Mouse (Mus musculus) urinary bladder, postnatal 36 days (tissue): ENCODE results near the gene Zfp61.
"Not testable (repeated sequence)": the region's sequence is repeated elsewhere in the genome, so short reads cannot be mapped to it uniquely, and the experiment has no call there.

Experiments used
- DNase-seq, 2 experiments: peaks; one replicate each; pipeline ENCODE4 v3.0.0; 2022; ENCODE audit warnings: low spot score in 2 of 2, mixed read lengths in 1 of 2

Gene Zfp61

GRCm38 (mm10) chr7:24297361-24298095 is 3.5 kb downstream of the Zfp61 start:
- DNase-seq: no peak

- DNase-seq: no peak
Measured at GRCm38 (mm10) chr7:24296386-24296785, 4.6 kb downstream of the Zfp61 start.

- no peak for DNase-seq
Measured at GRCm38 (mm10) chr7:24295376-24295775, 5.7 kb downstream of the Zfp61 start.

- no peak for DNase-seq
Measured at GRCm38 (mm10) chr7:24294763-24295162, 6.3 kb downstream of the Zfp61 start.

DNA sequence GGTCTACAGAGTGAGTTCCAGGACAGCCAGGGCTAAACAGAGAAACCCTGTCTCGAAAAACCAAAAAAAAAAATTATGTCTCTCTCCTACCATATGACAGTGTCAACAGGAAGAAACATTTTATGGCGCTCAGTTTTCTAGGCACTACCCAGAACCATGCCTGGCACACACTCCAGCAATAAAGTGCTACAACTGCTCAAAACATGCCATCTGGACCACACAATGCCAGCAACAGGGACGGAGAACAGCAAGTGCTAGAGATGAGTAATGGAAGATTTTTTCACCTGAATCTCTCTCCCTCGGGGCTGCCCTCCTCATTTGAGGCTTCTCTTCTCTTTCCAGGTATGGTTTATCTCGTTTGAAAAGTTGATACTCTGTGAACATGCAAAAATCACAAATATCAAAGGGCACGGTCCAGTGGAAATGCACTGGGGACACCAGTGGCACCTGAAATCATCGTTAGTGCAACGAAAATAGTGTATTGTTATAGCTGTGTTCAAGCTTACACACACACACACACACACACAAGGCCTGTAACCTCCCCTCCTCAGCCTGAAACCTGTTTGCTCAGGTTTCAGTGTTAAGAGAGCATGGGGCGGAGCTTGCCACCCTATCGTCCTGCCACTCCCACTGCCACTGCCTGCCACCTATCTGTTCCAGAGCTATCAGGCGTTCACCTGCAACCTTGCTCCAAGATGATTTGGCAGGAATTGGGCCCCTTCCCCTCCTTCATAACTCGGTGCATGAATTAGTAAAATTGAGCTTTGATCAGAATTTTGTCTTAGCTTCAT is 7.8 kb downstream of the Zfp61 start:
- DNase-seq: no peak

GRCm38 (mm10) chr7:24291387-24292090 is 9.5 kb downstream of the Zfp61 start:
- DNase-seq: no peak

- no peak for DNase-seq
Measured at GRCm38 (mm10) chr7:24290106-24290693, 10.8 kb downstream of the Zfp61 start.

GRCm38 (mm10) chr7:24288512-24288911 is 12.5 kb downstream of the Zfp61 start:
- no peak for DNase-seq

GRCm38 (mm10) chr7:24287670-24288069 is 13.4 kb downstream of the Zfp61 start:
- no peak for DNase-seq

DNA sequence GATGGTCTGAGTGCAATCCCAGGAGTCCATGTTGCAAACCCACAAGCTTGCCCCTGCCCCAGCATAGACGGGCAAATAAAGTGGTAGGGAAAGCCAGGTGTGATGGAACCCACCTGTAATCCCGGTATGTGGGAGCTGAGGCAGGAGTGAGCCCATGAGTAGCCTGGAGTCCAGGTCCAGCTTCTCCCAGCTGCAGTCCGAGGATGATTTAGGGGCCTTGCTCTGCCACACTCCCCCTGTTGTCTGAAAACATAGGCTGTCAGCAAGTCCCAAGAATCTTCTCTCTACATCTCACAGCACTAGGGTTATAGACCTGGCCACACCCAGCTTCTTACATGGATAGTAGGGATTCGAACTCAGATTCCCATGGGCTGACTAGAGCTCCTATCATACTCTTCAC is 14.1 kb downstream of the Zfp61 start:
- DNase-seq: no peak

DNA sequence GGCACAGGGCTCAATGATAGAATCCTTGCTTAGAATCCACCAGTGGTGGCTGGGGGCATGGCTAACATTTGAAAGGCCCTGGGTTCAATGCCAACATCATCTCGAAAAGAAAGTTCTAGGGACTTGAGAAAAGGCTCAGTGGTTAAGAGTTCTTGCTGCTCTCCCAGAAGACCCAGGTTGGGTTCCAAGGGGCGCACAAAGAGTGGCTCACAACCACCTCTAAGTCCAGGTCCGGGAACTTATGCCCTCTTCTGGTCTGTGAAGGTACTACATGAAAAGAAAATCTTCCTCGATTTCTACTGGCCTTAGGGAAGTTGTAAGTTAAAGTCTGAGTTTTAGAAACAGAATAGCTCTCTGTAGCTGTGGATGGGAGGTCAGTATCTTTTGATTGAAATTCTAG is 14.9 kb downstream of the Zfp61 start:
- no peak for DNase-seq

GRCm38 (mm10) chr7:24280858-24281145 is 20.2 kb downstream of the Zfp61 start:
- DNase-seq: no peak

- DNase-seq: no peak
Measured at GRCm38 (mm10) chr7:24280031-24280857, 20.8 kb downstream of the Zfp61 start.

- not testable (repeated sequence) for DNase-seq
Measured at GRCm38 (mm10) chr7:24278771-24279170, 22.3 kb downstream of the Zfp61 start.

DNA sequence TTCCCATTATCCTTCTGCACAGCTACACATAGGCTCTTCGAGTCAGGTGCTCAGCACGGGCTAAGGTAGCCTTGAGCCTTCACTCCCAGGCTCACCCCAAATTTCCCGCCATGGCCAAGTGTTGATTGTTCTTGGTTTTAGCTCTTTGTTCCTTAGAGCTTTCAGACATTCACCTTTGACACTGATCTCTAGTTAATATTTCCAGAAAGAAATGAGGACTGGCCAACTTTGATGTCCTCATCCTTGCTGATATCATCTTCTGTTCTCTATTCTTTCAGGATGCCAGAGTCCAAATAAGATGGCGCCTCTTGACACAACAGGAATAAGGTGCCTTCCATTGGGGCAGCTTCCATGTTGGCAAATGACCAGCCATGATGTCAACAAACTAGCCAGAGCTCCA is 26.6 kb downstream of the Zfp61 start:
- no peak for DNase-seq

DNA sequence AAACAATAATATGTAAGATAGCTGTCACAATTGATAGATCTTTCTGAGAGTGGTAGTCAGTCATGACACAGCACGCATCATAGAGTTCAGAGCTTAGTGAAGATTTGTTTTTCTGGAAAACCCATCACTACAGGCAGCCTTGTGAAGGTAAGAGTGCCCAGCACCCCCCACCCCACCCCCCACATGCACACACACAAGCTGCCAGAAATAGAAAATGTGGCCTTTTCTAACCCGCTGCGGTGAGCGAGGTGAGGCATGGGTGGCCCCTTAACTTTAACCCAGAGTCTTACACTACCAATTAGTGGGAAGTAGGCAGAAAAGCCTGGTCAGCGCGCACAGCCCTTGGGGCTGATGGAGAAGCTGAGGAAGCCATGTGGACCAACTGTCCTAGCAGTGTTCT is 29.8 kb downstream of the Zfp61 start:
- no peak for DNase-seq

GRCm38 (mm10) chr7:24270288-24270672 is 30.8 kb downstream of the Zfp61 start, which contains the start of gene Zfp93:
Gene Zfp93, plus strand, starts transcription at chr7:24270420.
- peak; percentile 64 to 73 for DNase-seq

- no peak for DNase-seq
Measured at GRCm38 (mm10) chr7:24269667-24270287, 31.3 kb downstream of the Zfp61 start.

GRCm38 (mm10) chr7:24269256-24269655 is 31.8 kb downstream of the Zfp61 start:
- no peak for DNase-seq

DNA sequence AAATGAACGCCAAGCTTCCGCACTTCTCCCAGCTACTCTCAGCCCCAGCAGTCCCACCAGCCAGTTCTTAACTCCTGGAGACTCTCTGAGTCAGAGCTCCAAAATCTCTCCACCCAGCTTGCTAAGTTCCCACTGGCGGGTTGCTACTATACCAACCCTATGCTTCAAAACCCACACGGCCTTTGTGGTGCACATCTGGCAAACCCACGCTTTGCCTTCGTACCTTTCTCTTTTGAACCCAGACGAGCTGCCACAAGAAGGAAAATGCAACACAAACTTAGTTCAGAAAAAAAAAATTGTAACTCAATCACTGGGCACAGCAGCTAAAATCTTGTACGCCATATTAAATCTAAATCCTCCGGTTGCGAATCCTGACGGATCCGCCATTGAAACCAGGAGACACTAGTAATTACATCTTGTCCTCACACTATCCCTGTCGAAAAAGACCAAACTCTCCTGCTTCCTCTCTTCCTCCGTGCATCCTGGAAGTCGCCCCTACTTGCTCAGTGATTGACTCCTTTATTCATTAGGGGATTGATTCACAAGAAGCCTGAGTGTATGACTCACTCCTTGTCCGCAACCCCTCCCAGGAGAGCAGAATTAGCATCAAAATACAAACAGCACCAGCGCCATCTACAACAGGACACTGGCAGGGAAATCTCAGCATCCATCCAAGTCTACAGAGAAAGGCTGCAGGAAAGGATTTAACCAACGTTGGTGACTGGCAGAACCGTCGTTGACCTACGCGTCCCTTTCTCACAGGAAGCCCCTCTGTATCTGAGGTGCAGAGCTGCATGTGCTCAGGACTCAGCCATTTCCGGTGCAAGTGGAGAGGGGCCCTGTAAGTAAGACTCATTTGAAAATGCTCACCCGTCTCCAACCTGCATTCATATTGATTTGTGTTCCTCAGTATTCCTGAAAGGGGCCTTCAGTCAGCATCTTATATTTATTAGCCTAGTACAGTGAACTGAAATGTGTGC is 32.6 kb downstream of the Zfp61 start:
- DNase-seq: no peak
